Mouse (Mus musculus): ENCODE measurements at regions not wholly inside any gene's neighbourhood (a gene's known extent, or its start where the extent isn't known, plus 50 kb on each side); places are given as distances from the start of the nearest gene placed in this dataset.

GRCm38 (mm10) chr12:118659240-118660120 is 186.6 kb upstream of the Sp8 start:
- DNase-seq (ENCODE audit: low read depth, low spot score) = no peak

- no peak for DNase-seq (ENCODE audit: low read depth, low spot score)
Measured at GRCm38 (mm10) chr12:118650483-118651160, 195.5 kb upstream of the Sp8 start.

- DNase-seq (ENCODE audit: low read depth, low spot score) = peak; percentile 76
Measured at GRCm38 (mm10) chr12:118649323-118649973, 196.7 kb upstream of the Sp8 start.

- DNase-seq (ENCODE audit: low read depth, low spot score) = no peak
Measured at GRCm38 (mm10) chr12:118648673-118649072, 197.5 kb upstream of the Sp8 start.

GRCm38 (mm10) chr12:118647270-118648042 is 198.7 kb upstream of the Sp8 start:
- no peak for DNase-seq (ENCODE audit: low read depth, low spot score)

GRCm38 (mm10) chr12:118640925-118641324 is 205.2 kb upstream of the Sp8 start:
- no peak for DNase-seq (ENCODE audit: low read depth, low spot score)

- DNase-seq (ENCODE audit: low read depth, low spot score) = no peak
Measured at GRCm38 (mm10) chr12:118637214-118637613, 208.9 kb upstream of the Sp8 start.

- no peak for DNase-seq (ENCODE audit: low read depth, low spot score)
Measured at GRCm38 (mm10) chr12:118635456-118635855, 210.7 kb upstream of the Sp8 start.

GRCm38 (mm10) chr12:118630373-118630772 is 215.8 kb upstream of the Sp8 start:
- DNase-seq (ENCODE audit: low read depth, low spot score) = no peak

- no peak for DNase-seq (ENCODE audit: low read depth, low spot score)
Measured at GRCm38 (mm10) chr12:118621697-118622485, 224.2 kb upstream of the Sp8 start.

- DNase-seq (ENCODE audit: low read depth, low spot score) = no peak
Measured at GRCm38 (mm10) chr12:118620847-118621636, 225.1 kb upstream of the Sp8 start.

GRCm38 (mm10) chr12:118597015-118597414 is 249.1 kb upstream of the Sp8 start:
- DNase-seq (ENCODE audit: low read depth, low spot score) = no peak

GRCm38 (mm10) chr12:118594781-118595574 is 251.2 kb upstream of the Sp8 start:
- DNase-seq (ENCODE audit: low read depth, low spot score) = no peak

GRCm38 (mm10) chr12:118583829-118584628 is 262.1 kb upstream of the Sp8 start:
- no peak for DNase-seq (ENCODE audit: low read depth, low spot score)

- DNase-seq (ENCODE audit: low read depth, low spot score) = no peak
Measured at GRCm38 (mm10) chr12:118569811-118570210, 268.6 kb upstream of the Sp4 start.

- DNase-seq (ENCODE audit: low read depth, low spot score) = no peak
Measured at GRCm38 (mm10) chr12:118566681-118567080, 265.4 kb upstream of the Sp4 start.

- no peak for DNase-seq (ENCODE audit: low read depth, low spot score)
Measured at GRCm38 (mm10) chr12:118564394-118565112, 263.3 kb upstream of the Sp4 start.

- no peak for DNase-seq (ENCODE audit: low read depth, low spot score)
Measured at GRCm38 (mm10) chr12:118562226-118562625, 261.0 kb upstream of the Sp4 start.

All from A20 (cell line).